Mouse (Mus musculus): ENCODE data around the gene Rpl3l. TPM values are rescaled to one million over a fixed set of nuclear protein-coding genes. Genes with fewer than 3 reads are reported as not detected.
A peak's percentile ranks its signal among the peaks of the same experiment; 100 is the strongest.

Rpl3l gene
- total RNA-seq, 1 experiment, result 0.67 TPM

DNA sequence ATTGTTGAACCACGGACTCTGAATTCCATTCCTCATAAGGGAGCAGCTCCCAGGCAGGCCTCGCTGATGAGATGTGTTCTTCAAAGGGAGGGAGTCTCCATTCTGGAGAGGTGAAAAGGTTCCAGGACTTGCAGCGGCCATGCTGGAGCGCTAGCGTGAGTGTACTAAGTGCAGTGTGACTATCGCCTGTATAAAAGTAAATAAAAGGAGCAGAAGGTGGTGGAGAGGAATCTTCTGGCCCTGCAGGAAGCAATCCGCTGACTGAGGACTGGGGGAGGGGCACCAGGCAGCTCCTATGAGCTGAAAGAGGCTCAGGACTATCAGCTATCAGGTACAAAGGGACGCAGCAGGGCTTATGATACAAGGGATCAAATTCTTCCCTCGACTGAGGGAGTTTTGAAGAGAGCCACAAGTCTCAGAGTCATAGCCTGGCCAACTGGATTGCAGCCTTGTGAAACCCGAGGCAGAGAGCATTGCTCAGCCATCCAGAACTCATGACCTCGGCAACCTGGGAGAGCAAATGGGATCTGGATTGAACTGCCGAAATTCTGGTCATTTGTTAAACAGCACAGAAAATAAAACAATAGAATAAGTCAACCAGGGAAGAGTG lies 38.8 kb downstream of the Rpl3l start:
- no peak for DNase-seq (ENCODE audit: low read depth, low spot score)
- no peaks in the 10 kb centered on the region for H3K9me3 ChIP-seq (ENCODE audit: control insufficient read depth, insufficient read depth, low read depth, low read length)
- TF ChIP-seq ZC3H11A (IDR thresholded peaks at IDR 0.05; ENCODE audit: borderline replicate concordance, low read depth, low read length) (no peak), MAFK (IDR thresholded peaks at IDR 0.05; ENCODE audit: insufficient read depth, low read depth, low read length) (no peak)
- peaks cover 2 to 9% of the 10 kb centered on the region in 2 experiments; a peak in 2 of 4 replicates for H3K4me1 ChIP-seq (ENCODE audit: control insufficient read depth in 2 of 2, insufficient read depth in 2 of 2, low read length in 2 of 2, poor library complexity in 1 of 2)
- H3K36me3 ChIP-seq (ENCODE audit: control insufficient read depth, insufficient read depth, low read length, poor library complexity, severe bottlenecking), result no peaks in the 10 kb centered on the region
- in situ Hi-C loops (cut with MboI; ENCODE audit: low sequenced_read_pairs in 2 of 2, unreplicated experiment in 2 of 2), result no loop called here
- H3K27ac ChIP-seq (ENCODE audit: insufficient read depth, low read depth, low read length, poor library complexity, severe bottlenecking), result no peak overlapping the region
- no peak overlapping the region for H3K4me3 ChIP-seq (ENCODE audit: insufficient read depth in 1 of 2, low read depth in 1 of 2, low read length in 2 of 2, poor library complexity in 1 of 2, severe bottlenecking in 1 of 2)
- no peak overlapping the region for H3K9ac ChIP-seq (ENCODE audit: insufficient read depth, low read depth, low read length, poor library complexity, severe bottlenecking)

- in situ Hi-C loops (cut with MboI; ENCODE audit: low sequenced_read_pairs in 2 of 2, unreplicated experiment in 2 of 2), result no loop called here
- DNase-seq (ENCODE audit: low read depth, low spot score), result no peak
- H3K9me3 ChIP-seq (ENCODE audit: control insufficient read depth, insufficient read depth, low read depth, low read length), result no peaks in the 10 kb centered on the region
- H3K27ac ChIP-seq (ENCODE audit: insufficient read depth, low read depth, low read length, poor library complexity, severe bottlenecking), result no peak overlapping the region
- no peak overlapping the region for H3K4me3 ChIP-seq (ENCODE audit: insufficient read depth in 1 of 2, low read depth in 1 of 2, low read length in 2 of 2, poor library complexity in 1 of 2, severe bottlenecking in 1 of 2)
- H3K36me3 ChIP-seq (ENCODE audit: control insufficient read depth, insufficient read depth, low read length, poor library complexity, severe bottlenecking), result no peaks in the 10 kb centered on the region
- no peak overlapping the region for H3K9ac ChIP-seq (ENCODE audit: insufficient read depth, low read depth, low read length, poor library complexity, severe bottlenecking)
- no peak for TF ChIP-seq ZNF384 (IDR thresholded peaks at IDR 0.05; ENCODE audit: low read depth, low read length)
- TF ChIP-seq CHD2 (IDR thresholded peaks at IDR 0.05; ENCODE audit: low read depth, low read length), result no peak
- no peak for TF ChIP-seq ZC3H11A (IDR thresholded peaks at IDR 0.05; ENCODE audit: borderline replicate concordance, low read depth, low read length)
- TF ChIP-seq HCFC1 (IDR thresholded peaks at IDR 0.05; ENCODE audit: borderline replicate concordance, insufficient read depth, low read length), result no peak
- TF ChIP-seq MAFK (IDR thresholded peaks at IDR 0.05; ENCODE audit: insufficient read depth, low read depth, low read length), result no peak
- H3K4me1 ChIP-seq (ENCODE audit: control insufficient read depth in 2 of 2, insufficient read depth in 2 of 2, low read length in 2 of 2, poor library complexity in 1 of 2), result peaks cover 2 to 11% of the 10 kb centered on the region in 2 experiments; a peak in 3 of 4 replicates
Measured at GRCm38 (mm10) chr17:24769146-24769545, 41.5 kb downstream of the Rpl3l start.

DNA sequence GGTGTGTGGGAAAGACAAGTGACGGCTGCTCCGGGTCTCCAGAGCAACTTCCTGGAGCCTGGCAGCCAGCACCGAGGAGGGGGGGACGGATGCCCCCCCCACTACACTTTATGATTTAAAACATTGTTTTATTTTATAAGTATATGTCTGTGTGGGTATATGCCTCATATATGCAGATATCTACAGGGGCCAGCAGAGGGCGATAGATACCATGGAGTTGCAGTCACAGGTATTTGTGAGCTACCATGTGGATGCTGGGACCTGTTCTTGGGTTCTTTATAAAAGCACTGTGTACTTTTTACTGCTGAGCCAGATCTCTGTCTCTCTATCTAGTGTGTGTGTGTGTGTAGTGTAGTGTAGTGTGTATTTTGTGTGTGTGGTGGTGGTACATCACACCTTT lies 45.6 kb downstream of the Rpl3l start:
- TF ChIP-seq ZC3H11A (IDR thresholded peaks at IDR 0.05; ENCODE audit: borderline replicate concordance, low read depth, low read length), result 0 out of 2 replicates have a peak, but pooled peaks have one; percentile 19
- no peak for TF ChIP-seq CHD2 (IDR thresholded peaks at IDR 0.05; ENCODE audit: low read depth, low read length)
- peaks cover 1 to 19% of the 10 kb centered on the region in 2 experiments; a peak in 3 of 4 replicates for H3K4me1 ChIP-seq (ENCODE audit: control insufficient read depth in 2 of 2, insufficient read depth in 2 of 2, low read length in 2 of 2, poor library complexity in 1 of 2)
- no peak overlapping the region for H3K27ac ChIP-seq (ENCODE audit: insufficient read depth, low read depth, low read length, poor library complexity, severe bottlenecking)
- no peaks in the 10 kb centered on the region for H3K36me3 ChIP-seq (ENCODE audit: control insufficient read depth, insufficient read depth, low read length, poor library complexity, severe bottlenecking)
- DNase-seq (ENCODE audit: low read depth, low spot score), result peak; percentile 49
- in situ Hi-C loops (cut with MboI; ENCODE audit: low sequenced_read_pairs in 2 of 2, unreplicated experiment in 2 of 2), result no loop called here
- H3K9me3 ChIP-seq (ENCODE audit: control insufficient read depth, insufficient read depth, low read depth, low read length), result no peaks in the 10 kb centered on the region
- no peak overlapping the region for H3K9ac ChIP-seq (ENCODE audit: insufficient read depth, low read depth, low read length, poor library complexity, severe bottlenecking)
- H3K4me3 ChIP-seq (ENCODE audit: insufficient read depth in 1 of 2, low read depth in 1 of 2, low read length in 2 of 2, poor library complexity in 1 of 2, severe bottlenecking in 1 of 2), result no peak overlapping the region

- Histone ChIP-seq H3K27ac (ENCODE audit: insufficient read depth, low read depth, low read length, poor library complexity, severe bottlenecking) (no peak overlapping the region), H3K9ac (ENCODE audit: insufficient read depth, low read depth, low read length, poor library complexity, severe bottlenecking) (no peak overlapping the region), H3K36me3 (ENCODE audit: control insufficient read depth, insufficient read depth, low read length, poor library complexity, severe bottlenecking) (no peaks in the 10 kb centered on the region), H3K4me3 (ENCODE audit: insufficient read depth in 1 of 2, low read depth in 1 of 2, low read length in 2 of 2, poor library complexity in 1 of 2, severe bottlenecking in 1 of 2) (no peak overlapping the region), H3K9me3 (ENCODE audit: control insufficient read depth, insufficient read depth, low read depth, low read length) (no peaks in the 10 kb centered on the region), H3K4me1 (ENCODE audit: control insufficient read depth in 2 of 2, insufficient read depth in 2 of 2, low read length in 2 of 2, poor library complexity in 1 of 2) (peaks cover 1 to 17% of the 10 kb centered on the region in 2 experiments; a peak in 3 of 4 replicates)
- in situ Hi-C loops (cut with MboI; ENCODE audit: low sequenced_read_pairs in 2 of 2, unreplicated experiment in 2 of 2), result no loop called here
- TF ChIP-seq HCFC1 (IDR thresholded peaks at IDR 0.05; ENCODE audit: borderline replicate concordance, insufficient read depth, low read length) (no peak), MAFK (IDR thresholded peaks at IDR 0.05; ENCODE audit: insufficient read depth, low read depth, low read length) (no peak), CHD2 (IDR thresholded peaks at IDR 0.05; ENCODE audit: low read depth, low read length) (no peak), ZC3H11A (IDR thresholded peaks at IDR 0.05; ENCODE audit: borderline replicate concordance, low read depth, low read length) (no peak), ZNF384 (IDR thresholded peaks at IDR 0.05; ENCODE audit: low read depth, low read length) (no peak)
- DNase-seq (ENCODE audit: low read depth, low spot score), result no peak
Measured at GRCm38 (mm10) chr17:24775173-24775572, 47.6 kb downstream of the Rpl3l start.

- TF ChIP-seq HCFC1 (IDR thresholded peaks at IDR 0.05; ENCODE audit: borderline replicate concordance, insufficient read depth, low read length) (no peak), MAFK (IDR thresholded peaks at IDR 0.05; ENCODE audit: insufficient read depth, low read depth, low read length) (no peak), ZC3H11A (IDR thresholded peaks at IDR 0.05; ENCODE audit: borderline replicate concordance, low read depth, low read length) (no peak), CHD2 (IDR thresholded peaks at IDR 0.05; ENCODE audit: low read depth, low read length) (no peak), ZNF384 (IDR thresholded peaks at IDR 0.05; ENCODE audit: low read depth, low read length) (no peak)
- no peak for DNase-seq (ENCODE audit: low read depth, low spot score)
- Histone ChIP-seq H3K9ac (ENCODE audit: insufficient read depth, low read depth, low read length, poor library complexity, severe bottlenecking) (no peak overlapping the region), H3K27ac (ENCODE audit: insufficient read depth, low read depth, low read length, poor library complexity, severe bottlenecking) (no peak overlapping the region), H3K9me3 (ENCODE audit: control insufficient read depth, insufficient read depth, low read depth, low read length) (no peaks in the 10 kb centered on the region), H3K36me3 (ENCODE audit: control insufficient read depth, insufficient read depth, low read length, poor library complexity, severe bottlenecking) (no peaks in the 10 kb centered on the region), H3K4me3 (ENCODE audit: insufficient read depth in 1 of 2, low read depth in 1 of 2, low read length in 2 of 2, poor library complexity in 1 of 2, severe bottlenecking in 1 of 2) (no peak overlapping the region), H3K4me1 (ENCODE audit: control insufficient read depth in 2 of 2, insufficient read depth in 2 of 2, low read length in 2 of 2, poor library complexity in 1 of 2) (peaks cover 1 to 17% of the 10 kb centered on the region in 2 experiments; a peak in 3 of 4 replicates)
- in situ Hi-C loops (cut with MboI; ENCODE audit: low sequenced_read_pairs in 2 of 2, unreplicated experiment in 2 of 2), result no loop called here
Measured at GRCm38 (mm10) chr17:24777073-24777472, 49.5 kb downstream of the Rpl3l start.

All from ES-E14 (cell line).